Mouse (Mus musculus) C2C12 (cell line): ENCODE measurements around the gene Tbc1d14.

Experiments used
- CEBPB ChIP-seq: IDR thresholded peaks from one replicate; pipeline ENCODE4 v1.6.1; 2011; ENCODE audit warnings: low read depth, mild to moderate bottlenecking, control low read depth, moderate library complexity
- CTCF ChIP-seq: IDR thresholded peaks from one replicate; pipeline ENCODE4 v1.5.1; 2011; ENCODE audit not compliant: control insufficient read depth, insufficient read depth, insufficient read length
- FOSL1 ChIP-seq: IDR thresholded peaks from one replicate; pipeline ENCODE4 v1.8.0; 2011; ENCODE audit warnings: mild to moderate bottlenecking, low read length; ENCODE audit not compliant: poor library complexity, insufficient read depth, severe bottlenecking
- MAX ChIP-seq: IDR thresholded peaks from one replicate; pipeline ENCODE4 v1.6.1; 2011; ENCODE audit warnings: mild to moderate bottlenecking, control low read depth
- MYOD1 ChIP-seq: IDR thresholded peaks from one replicate; pipeline ENCODE4 v1.6.1; 2011; ENCODE audit warnings: low read depth; ENCODE audit not compliant: control insufficient read depth, insufficient read length
- USF1 ChIP-seq: IDR thresholded peaks from one replicate; pipeline ENCODE4 v1.6.1; 2011; ENCODE audit warnings: low read depth, mild to moderate bottlenecking, control low read depth, moderate library complexity

DNA sequence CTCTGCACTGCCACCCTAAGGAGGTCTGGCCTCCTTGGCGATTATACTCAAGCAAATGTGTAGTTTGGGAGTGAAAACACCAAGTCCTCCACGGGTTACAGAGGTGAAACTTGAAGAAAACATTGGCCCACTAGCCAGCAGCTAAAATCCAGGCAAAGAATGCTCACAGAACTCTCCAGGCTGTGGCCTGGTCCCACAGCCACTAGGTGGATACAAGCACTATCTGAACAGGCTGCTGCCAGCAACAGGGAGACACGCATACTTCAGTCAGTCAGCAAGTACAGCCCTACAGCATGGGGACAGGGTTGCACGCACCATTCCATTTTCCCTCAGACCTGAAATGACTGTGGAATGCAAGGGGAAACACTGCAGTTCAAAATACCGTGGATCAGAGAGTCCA lies 66.8 kb downstream of the Tbc1d14 start:
- TF ChIP-seq MYOD1 (no peak), CTCF (no peak), MAX (no peak), CEBPB (no peak), FOSL1 (no peak), USF1 (no peak)
